Mouse (Mus musculus): ENCODE results near the gene Inpp4b. TPM values are rescaled to one million over a fixed set of nuclear protein-coding genes. Genes with fewer than 3 reads are reported as not detected.

Inpp4b gene
- polyA plus RNA-seq, 1 experiment from 2014 or later = 5.5 TPM

DNA sequence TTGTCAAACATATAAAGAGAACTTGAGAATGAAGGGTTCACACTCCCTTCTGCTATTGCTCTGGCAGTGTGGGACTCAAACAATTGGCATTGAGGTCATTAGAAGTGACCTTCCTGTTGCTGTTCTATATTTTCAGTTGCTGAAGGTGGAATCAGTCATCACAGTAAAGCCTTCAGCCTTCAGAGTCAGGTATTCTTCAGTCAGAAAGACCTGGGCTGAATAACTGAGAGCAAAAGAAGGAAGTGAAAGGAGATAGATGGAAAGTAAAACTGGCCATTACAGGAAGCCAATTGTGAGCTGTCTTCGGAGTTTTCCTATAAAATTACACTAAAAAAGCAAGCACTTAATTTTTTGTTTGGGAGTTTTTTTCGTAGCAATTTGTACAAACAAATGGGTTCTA is 107.4 kb downstream of the Inpp4b start:
- Histone ChIP-seq H3K27me3 (ENCODE audit: control insufficient read depth, insufficient read depth, low read length) (no peaks in the 10 kb centered on the region), H3K4me2 (ENCODE audit: low read depth, low read length) (no peak overlapping the region), H3K27ac (ENCODE audit: low read length) (no peak overlapping the region), H3K36me3 (ENCODE audit: control insufficient read depth, insufficient read depth, low read length) (no peaks in the 10 kb centered on the region), H3K4me3 (replicated peaks; ENCODE audit: low read length) (no peak overlapping the region), H3K4me1 (ENCODE audit: control insufficient read depth, insufficient read depth, low read length) (no peaks in the 10 kb centered on the region), H3K9ac (ENCODE audit: low read length) (no peak overlapping the region), H3K9me3 (replicated peaks; ENCODE audit: control insufficient read depth, low read length) (no peaks in the 10 kb centered on the region)
- 73% methylated on average over 2 of the region's 2 CpGs for WGBS
- ATAC-seq (ENCODE audit: insufficient read depth, low FRiP score) = no peak

DNA sequence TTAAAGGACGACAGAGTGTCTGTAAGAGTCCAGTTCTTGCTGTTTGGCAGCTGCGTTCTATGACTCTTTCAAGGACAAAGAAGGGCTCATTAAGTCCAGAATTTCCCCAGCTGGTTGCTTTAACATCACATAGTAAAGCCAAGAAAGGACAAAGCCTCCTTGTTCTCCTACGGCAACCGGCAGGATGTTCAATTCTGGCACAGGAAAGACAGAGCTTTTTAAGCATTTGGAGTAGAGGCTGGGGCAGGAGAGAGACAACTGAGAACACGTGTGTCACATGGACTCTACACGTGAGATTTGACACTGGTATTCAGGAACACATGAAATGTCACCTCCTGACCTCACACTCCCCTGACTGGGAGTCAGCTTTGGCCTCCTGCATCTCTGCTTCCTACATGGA is 109.7 kb downstream of the Inpp4b start:
- WGBS = 57% methylated on average over 6 of the region's 6 CpGs
- Histone ChIP-seq H3K4me2 (ENCODE audit: low read depth, low read length) (no peak overlapping the region), H3K9ac (ENCODE audit: low read length) (no peak overlapping the region), H3K9me3 (replicated peaks; ENCODE audit: control insufficient read depth, low read length) (no peaks in the 10 kb centered on the region), H3K27me3 (ENCODE audit: control insufficient read depth, insufficient read depth, low read length) (no peaks in the 10 kb centered on the region), H3K27ac (ENCODE audit: low read length) (no peak overlapping the region), H3K4me3 (replicated peaks; ENCODE audit: low read length) (no peak overlapping the region), H3K4me1 (ENCODE audit: control insufficient read depth, insufficient read depth, low read length) (no peaks in the 10 kb centered on the region), H3K36me3 (ENCODE audit: control insufficient read depth, insufficient read depth, low read length) (no peaks in the 10 kb centered on the region)
- ATAC-seq (ENCODE audit: insufficient read depth, low FRiP score) = no peak

DNA sequence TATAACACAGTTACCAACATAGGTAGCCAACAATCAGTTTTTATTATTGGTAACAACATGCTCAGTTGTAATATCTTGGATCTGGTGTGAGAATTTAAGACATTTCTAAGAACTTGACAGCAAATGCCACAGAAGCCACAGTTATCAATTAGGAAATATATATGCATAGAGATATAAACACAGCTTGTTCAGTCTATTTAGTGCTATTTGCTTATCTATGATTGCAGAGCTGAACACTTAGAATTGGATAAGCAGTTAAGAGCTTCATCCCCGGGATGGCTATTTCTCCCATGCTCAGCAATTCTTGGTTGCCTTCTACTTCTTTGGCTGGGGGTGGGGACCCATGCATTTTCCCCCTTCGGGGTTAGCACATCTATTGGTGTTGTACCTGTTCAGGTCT is 112.5 kb downstream of the Inpp4b start:
- no peaks in the 10 kb centered on the region for H3K4me1 ChIP-seq (ENCODE audit: control insufficient read depth, insufficient read depth, low read length)
- H3K4me2 ChIP-seq (ENCODE audit: low read depth, low read length) = no peak overlapping the region
- WGBS = 66% methylated on average over 2 of the region's 2 CpGs

DNA sequence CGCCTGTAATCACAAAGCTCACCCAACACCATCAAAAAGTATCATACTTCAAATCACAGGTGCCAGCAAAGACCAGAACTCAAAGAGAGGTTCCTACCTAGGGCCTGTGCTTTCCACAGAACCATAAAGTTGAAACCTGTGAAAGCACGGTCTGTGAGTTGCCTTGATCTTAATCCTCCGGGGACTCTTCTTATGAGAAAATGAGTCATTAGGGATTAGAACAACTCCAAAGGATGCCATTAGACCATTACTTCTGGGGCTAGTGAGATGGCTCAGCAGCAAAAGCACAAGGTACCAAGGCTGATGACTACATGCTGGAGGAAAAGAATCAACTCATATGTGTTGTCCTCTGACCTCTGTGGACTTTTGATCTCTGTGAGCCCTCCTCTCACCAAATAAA is 121.4 kb downstream of the Inpp4b start:
- no peak overlapping the region for H3K4me3 ChIP-seq (replicated peaks; ENCODE audit: low read length)
- 77% methylated on average over 3 of the region's 3 CpGs for WGBS
- no peak for ATAC-seq (ENCODE audit: insufficient read depth, low FRiP score)

More for the DNA sequence above, 112.5 kb downstream of the Inpp4b start:
- no peak overlapping the region for H3K27ac ChIP-seq (ENCODE audit: low read length)
- no peaks in the 10 kb centered on the region for H3K27me3 ChIP-seq (ENCODE audit: control insufficient read depth, insufficient read depth, low read length)
- H3K9ac ChIP-seq (ENCODE audit: low read length) = no peak overlapping the region
- H3K4me3 ChIP-seq (replicated peaks; ENCODE audit: low read length) = no peak overlapping the region
- H3K36me3 ChIP-seq (ENCODE audit: control insufficient read depth, insufficient read depth, low read length) = no peaks in the 10 kb centered on the region
- no peaks in the 10 kb centered on the region for H3K9me3 ChIP-seq (replicated peaks; ENCODE audit: control insufficient read depth, low read length)
- ATAC-seq (ENCODE audit: insufficient read depth, low FRiP score) = no peak

DNA sequence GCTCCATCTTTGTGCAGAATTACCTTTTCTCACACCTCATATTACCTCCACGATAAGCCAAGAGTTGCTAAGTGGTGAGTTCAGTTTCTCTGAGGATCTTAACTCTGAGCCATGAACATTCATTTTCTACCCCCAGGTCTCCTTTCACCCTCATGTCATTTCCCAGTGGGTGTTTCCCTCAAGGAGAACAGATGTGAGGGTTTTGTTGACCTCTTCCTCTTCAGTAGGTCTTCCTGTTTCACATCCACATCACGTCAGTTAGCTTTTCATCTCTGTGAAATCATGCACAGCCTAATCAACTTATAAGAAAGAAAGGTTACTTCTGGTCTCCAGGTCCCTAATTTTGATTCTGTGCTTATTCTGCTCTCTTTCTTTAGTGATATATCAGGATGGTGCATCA is 124.4 kb downstream of the Inpp4b start:
- Histone ChIP-seq H3K4me1 (ENCODE audit: control insufficient read depth, insufficient read depth, low read length) (no peaks in the 10 kb centered on the region), H3K27me3 (ENCODE audit: control insufficient read depth, insufficient read depth, low read length) (no peaks in the 10 kb centered on the region), H3K9me3 (replicated peaks; ENCODE audit: control insufficient read depth, low read length) (no peaks in the 10 kb centered on the region), H3K27ac (ENCODE audit: low read length) (no peak overlapping the region), H3K4me3 (replicated peaks; ENCODE audit: low read length) (no peak overlapping the region), H3K4me2 (ENCODE audit: low read depth, low read length) (no peak overlapping the region), H3K36me3 (ENCODE audit: control insufficient read depth, insufficient read depth, low read length) (no peaks in the 10 kb centered on the region), H3K9ac (ENCODE audit: low read length) (no peak overlapping the region)
- WGBS = 76% methylated on average over 2 of the region's 2 CpGs
- ATAC-seq (ENCODE audit: insufficient read depth, low FRiP score) = no peak

More for the DNA sequence above, 121.4 kb downstream of the Inpp4b start:
- H3K4me1 ChIP-seq (ENCODE audit: control insufficient read depth, insufficient read depth, low read length) = no peaks in the 10 kb centered on the region
- no peak overlapping the region for H3K9ac ChIP-seq (ENCODE audit: low read length)
- no peak overlapping the region for H3K27ac ChIP-seq (ENCODE audit: low read length)
- H3K36me3 ChIP-seq (ENCODE audit: control insufficient read depth, insufficient read depth, low read length) = no peaks in the 10 kb centered on the region
- H3K27me3 ChIP-seq (ENCODE audit: control insufficient read depth, insufficient read depth, low read length) = no peaks in the 10 kb centered on the region
- H3K9me3 ChIP-seq (replicated peaks; ENCODE audit: control insufficient read depth, low read length) = no peaks in the 10 kb centered on the region
- H3K4me2 ChIP-seq (ENCODE audit: low read depth, low read length) = no peak overlapping the region

DNA sequence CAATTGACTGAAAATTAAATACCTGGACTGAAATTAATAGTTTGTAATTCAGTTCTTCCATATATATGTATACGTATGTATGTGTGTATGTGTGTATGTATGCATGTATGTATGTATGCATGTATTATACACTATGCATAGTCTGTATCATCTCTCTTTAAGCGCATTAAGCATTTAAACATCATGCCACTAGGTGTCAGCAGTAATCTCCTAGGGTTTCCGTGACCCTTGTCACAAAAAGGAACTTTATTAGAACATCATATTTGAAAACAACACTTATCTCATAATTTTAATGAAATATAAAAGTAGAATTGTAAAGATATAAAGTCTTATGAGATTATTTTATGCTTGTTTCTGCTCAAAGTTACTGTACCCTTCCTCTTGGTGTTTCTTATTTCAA is 136.3 kb downstream of the Inpp4b start:
- Histone ChIP-seq H3K4me3 (replicated peaks; ENCODE audit: low read length) (no peak overlapping the region), H3K27ac (ENCODE audit: low read length) (no peak overlapping the region), H3K9ac (ENCODE audit: low read length) (no peak overlapping the region), H3K9me3 (replicated peaks; ENCODE audit: control insufficient read depth, low read length) (no peaks in the 10 kb centered on the region), H3K36me3 (ENCODE audit: control insufficient read depth, insufficient read depth, low read length) (no peaks in the 10 kb centered on the region), H3K27me3 (ENCODE audit: control insufficient read depth, insufficient read depth, low read length) (no peaks in the 10 kb centered on the region), H3K4me1 (ENCODE audit: control insufficient read depth, insufficient read depth, low read length) (no peaks in the 10 kb centered on the region), H3K4me2 (ENCODE audit: low read depth, low read length) (no peak overlapping the region)
- 33% methylated on average over 3 of the region's 3 CpGs for WGBS
- no peak for ATAC-seq (ENCODE audit: insufficient read depth, low FRiP score)

DNA sequence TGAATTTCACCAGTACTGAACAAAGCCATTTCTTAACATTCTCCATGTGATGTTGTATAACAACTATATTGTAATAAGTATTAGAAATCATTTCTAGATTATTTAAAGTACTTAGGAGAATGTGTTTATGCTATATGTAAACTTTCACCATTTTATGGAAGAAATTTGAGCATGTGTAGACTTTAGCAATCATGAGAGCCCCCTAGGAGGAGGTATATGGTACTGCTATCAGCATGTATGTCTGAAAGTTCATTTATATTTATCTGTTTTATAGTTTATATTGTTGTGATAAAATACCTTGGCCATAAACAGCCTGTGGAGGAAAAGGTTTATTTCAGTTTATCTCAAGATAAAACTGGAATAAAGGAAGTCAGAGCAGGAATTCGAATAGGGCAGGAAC is 141.5 kb downstream of the Inpp4b start:
- H3K36me3 ChIP-seq (ENCODE audit: control insufficient read depth, insufficient read depth, low read length) = no peaks in the 10 kb centered on the region
- no peaks in the 10 kb centered on the region for H3K4me1 ChIP-seq (ENCODE audit: control insufficient read depth, insufficient read depth, low read length)
- ATAC-seq (ENCODE audit: insufficient read depth, low FRiP score) = no peak
- no peak overlapping the region for H3K4me2 ChIP-seq (ENCODE audit: low read depth, low read length)
- H3K4me3 ChIP-seq (replicated peaks; ENCODE audit: low read length) = no peak overlapping the region
- WGBS = 61% methylated on average over 1 of the region's 1 CpGs
- H3K9ac ChIP-seq (ENCODE audit: low read length) = no peak overlapping the region
- H3K27ac ChIP-seq (ENCODE audit: low read length) = no peak overlapping the region
- no peaks in the 10 kb centered on the region for H3K27me3 ChIP-seq (ENCODE audit: control insufficient read depth, insufficient read depth, low read length)
- H3K9me3 ChIP-seq (replicated peaks; ENCODE audit: control insufficient read depth, low read length) = no peaks in the 10 kb centered on the region

DNA sequence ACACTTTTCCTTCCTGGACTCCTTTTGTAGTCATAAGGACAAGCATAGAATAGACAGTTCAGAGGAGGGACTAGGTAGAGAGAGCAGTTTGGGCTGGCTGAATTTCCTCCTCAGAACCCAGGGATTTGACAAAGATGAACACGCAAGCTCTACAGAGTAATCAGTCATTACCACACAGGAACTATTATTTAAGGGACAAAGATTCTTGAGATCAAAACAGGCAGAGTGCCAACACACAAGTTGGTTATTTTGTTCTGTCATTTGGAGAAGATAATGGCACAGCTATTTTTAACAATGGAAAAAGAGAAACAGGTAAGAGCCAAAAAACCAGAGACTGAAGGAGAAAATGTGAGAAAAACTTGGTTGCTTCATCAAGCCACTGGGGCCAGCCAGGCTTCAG is 143.3 kb downstream of the Inpp4b start:
- Histone ChIP-seq H3K9me3 (replicated peaks; ENCODE audit: control insufficient read depth, low read length) (no peaks in the 10 kb centered on the region), H3K9ac (ENCODE audit: low read length) (no peak overlapping the region), H3K4me3 (replicated peaks; ENCODE audit: low read length) (no peak overlapping the region), H3K36me3 (ENCODE audit: control insufficient read depth, insufficient read depth, low read length) (no peaks in the 10 kb centered on the region), H3K27ac (ENCODE audit: low read length) (no peak overlapping the region), H3K4me1 (ENCODE audit: control insufficient read depth, insufficient read depth, low read length) (no peaks in the 10 kb centered on the region), H3K4me2 (ENCODE audit: low read depth, low read length) (no peak overlapping the region), H3K27me3 (ENCODE audit: control insufficient read depth, insufficient read depth, low read length) (no peaks in the 10 kb centered on the region)
- WGBS = 63% methylated on average over 1 of the region's 1 CpGs
- ATAC-seq (ENCODE audit: insufficient read depth, low FRiP score) = no peak

DNA sequence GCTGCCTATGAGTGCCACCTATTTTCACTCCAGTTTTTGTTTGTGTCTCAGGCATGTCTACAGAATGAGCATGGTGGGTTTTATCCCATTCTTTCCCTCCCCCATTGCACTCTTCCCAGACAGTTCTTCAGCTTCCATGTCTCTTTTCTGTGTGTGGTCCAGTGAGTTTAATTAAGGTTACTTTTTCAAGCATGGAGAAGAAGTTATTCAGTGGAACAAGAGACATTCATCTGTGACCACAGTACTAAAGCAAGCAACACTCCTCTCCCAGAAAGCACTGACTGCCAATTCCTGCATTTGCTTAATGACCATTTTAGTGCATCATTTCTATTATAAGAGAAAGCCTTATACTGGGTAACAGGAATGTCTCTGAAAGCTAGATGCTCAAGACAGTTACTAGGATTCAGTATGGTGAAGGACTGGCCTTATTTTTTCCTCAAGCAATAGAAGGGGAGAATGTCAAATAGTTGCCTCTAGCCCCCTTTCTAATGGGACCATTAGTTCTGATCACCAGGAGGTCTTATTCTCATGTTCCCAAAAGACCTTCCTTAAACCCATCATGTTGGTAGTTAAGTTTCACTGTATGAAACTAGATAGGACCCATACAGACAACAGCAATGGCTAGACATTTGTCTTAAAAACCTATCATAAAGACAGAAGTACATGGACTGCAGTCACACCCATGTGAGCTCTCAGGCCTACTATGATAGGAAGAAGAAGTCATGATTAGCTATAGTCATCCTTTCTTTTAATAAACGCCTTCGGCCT is 147.7 kb downstream of the Inpp4b start:
- WGBS = 67% methylated on average over 2 of the region's 2 CpGs
- Histone ChIP-seq H3K9me3 (replicated peaks; ENCODE audit: control insufficient read depth, low read length) (no peaks in the 10 kb centered on the region), H3K4me1 (ENCODE audit: control insufficient read depth, insufficient read depth, low read length) (no peaks in the 10 kb centered on the region), H3K4me2 (ENCODE audit: low read depth, low read length) (no peak overlapping the region), H3K27ac (ENCODE audit: low read length) (no peak overlapping the region), H3K9ac (ENCODE audit: low read length) (no peak overlapping the region), H3K36me3 (ENCODE audit: control insufficient read depth, insufficient read depth, low read length) (no peaks in the 10 kb centered on the region), H3K27me3 (ENCODE audit: control insufficient read depth, insufficient read depth, low read length) (no peaks in the 10 kb centered on the region), H3K4me3 (replicated peaks; ENCODE audit: low read length) (no peak overlapping the region)
- ATAC-seq (ENCODE audit: insufficient read depth, low FRiP score) = no peak
